Mouse (Mus musculus) monocyte, adult 5-6 weeks (primary cell): Measurements from ENCODE around the gene Dedd. TPM values are rescaled to one million over a fixed set of nuclear protein-coding genes. Genes with fewer than 3 reads are reported as not detected.
A peak's percentile ranks its signal among the peaks of the same experiment; 100 is the strongest.

Source experiments
- ATAC-seq: fragments of 153-309, 156-312 bp; replicated peaks from 2 replicates; pipeline ENCODE4 v1.8.0; 2017; ENCODE audit warnings: mild to moderate bottlenecking; ENCODE audit not compliant: low TSS enrichment, insufficient number of reproducible peaks, severe bottlenecking, poor library complexity, low FRiP score
- total RNA-seq: library from RNA; stranded (forward); fragments of 200-1000, 200-491, 200-594 nt; gene quantifications from 3 replicates; pipeline ENCODE4 v1.2.3, GENCODE M21; 2017

Dedd gene
- 9.8 to 12.6 TPM (median 11.4 TPM) in 3 replicates for total RNA-seq

DNA sequence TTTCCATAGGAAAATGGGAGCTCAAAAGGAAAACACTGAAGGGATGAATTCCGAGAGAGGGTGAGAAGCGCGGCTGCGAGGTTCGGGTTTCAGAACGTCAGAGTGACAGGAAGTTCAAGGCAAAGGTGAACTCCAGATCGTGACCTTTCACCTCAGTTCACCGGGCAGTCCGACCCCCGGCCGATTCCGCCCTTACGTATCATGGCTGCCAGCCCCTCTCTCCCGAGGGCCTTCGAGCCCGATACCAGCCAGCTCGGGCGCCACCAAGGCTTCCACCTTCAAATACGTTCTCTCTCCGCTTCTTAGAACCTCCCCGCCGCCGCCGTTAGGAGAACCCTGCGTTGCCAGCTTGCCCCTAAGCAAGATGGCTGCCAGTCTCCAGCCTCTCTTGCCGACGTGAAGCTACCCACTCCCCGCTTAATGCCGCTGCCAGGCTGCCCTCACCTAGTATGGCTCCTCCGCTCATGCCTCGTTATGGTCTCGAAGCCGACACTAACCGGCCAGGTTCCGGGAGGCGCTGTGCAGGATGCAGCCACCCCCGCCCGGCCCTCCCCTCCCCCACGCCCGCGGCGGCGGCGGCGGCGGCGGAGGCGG lies at the start of gene Dedd:
Dedd (plus strand) TSS at position 307 of the 594 bp plus-strand sequence.
- peak; percentile 97 for ATAC-seq

DNA sequence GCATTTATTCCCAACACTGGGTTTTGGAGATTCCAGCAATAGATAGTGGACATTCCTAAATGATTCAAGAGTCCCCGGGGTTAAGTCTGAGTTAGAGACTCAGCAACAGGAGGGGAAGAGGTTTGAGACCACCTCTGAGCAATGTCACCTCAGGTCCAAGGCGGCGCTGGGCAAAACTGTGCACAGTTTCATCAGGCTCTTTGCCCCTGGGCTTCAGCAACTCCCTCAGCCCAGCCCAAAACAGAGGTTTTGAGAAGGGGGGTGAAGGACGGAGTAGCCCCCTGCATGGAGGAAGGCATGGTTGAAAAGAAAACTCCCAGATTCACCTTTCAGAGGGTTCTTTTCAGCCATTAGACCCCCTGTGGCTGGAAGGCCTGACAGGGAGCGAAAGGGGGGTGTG lies 49.2 kb upstream of the Dedd start:
- ATAC-seq, result no peak

DNA sequence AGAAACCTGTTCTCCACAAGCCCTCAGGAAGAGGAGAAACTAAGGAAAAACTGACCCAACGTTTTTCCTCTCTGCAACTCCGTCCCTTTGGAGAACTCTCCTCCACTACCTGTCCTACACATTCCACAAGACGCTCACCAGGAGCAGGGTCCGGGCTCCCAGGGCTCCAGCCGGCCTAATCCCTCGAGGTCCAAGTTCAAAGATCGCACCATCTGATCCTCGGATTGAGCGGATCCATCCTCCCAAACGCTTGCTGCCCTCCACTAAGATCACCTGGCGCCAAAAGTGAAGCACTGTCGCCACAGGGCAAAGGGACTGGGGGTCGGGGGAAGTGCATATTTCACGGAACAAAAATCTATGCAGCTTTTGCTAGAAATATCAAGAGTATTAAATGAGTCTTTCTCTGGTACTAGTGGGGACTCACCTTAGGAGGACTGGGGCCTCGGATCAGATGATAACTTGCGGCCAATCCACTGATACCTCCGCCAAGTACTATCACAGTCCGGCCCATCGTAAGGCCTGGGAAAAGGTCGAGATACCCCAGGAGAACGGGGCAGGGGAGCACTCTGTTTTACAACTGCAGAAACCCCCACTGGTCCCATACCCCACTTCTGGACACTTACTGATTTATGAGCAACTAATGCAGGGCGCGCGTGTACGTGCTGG lies 48.6 kb upstream of the Dedd start:
- no peak for ATAC-seq

DNA sequence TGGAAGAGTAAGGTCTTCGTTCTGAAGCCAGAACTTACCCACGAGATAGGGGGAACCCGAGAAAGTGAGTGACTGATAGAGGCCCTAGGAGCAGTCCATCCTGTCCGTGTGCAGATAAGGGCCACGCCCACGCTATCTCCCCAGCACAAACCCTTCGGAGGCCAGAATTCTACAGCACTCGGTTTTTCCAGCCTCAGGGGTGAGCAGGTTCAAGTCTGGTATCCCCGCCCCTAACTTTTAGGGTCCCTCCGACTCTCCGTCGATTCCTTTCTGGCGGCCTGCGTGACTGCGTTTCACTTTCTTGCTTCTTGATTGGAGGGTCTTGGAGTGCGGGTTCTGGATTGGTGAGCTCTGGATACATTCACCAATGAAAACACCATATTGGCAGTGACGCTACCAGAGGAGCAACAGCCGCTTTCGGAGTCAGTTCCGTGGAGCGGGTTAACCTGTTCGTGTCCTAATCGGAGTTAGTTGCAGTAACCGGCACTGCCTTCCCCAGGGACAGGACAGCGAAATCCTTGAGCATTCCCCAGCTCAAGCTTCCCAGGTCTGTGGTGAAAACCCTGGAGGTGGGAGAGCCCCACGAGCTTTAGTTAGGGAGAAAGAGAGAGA lies 47.9 kb upstream of the Dedd start, which contains the start of gene Ppox:
Ppox (minus strand) TSS at position 271 of the 612 bp plus-strand sequence.
- peak; percentile 94 for ATAC-seq

DNA sequence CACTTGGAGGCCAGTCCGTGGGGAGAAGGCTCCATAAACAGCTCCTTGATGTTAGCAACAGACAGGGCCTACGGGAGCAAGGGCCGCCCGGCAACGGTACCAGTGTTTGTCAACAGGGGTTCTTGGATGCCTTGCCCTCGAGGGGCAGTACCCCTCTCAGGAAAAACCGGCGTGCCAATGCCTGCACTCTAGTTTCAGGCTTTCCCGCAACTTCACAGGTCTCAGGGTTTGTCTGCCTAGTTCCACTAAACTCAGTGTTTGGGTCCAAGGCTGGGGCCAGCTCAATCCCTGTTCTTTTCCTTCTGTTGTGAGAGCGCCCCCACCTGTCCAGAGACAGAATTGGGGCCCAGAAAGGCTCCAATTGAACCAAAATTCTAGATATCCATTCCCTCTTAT lies 47.4 kb upstream of the Dedd start:
- ATAC-seq, result peak; percentile 14

DNA sequence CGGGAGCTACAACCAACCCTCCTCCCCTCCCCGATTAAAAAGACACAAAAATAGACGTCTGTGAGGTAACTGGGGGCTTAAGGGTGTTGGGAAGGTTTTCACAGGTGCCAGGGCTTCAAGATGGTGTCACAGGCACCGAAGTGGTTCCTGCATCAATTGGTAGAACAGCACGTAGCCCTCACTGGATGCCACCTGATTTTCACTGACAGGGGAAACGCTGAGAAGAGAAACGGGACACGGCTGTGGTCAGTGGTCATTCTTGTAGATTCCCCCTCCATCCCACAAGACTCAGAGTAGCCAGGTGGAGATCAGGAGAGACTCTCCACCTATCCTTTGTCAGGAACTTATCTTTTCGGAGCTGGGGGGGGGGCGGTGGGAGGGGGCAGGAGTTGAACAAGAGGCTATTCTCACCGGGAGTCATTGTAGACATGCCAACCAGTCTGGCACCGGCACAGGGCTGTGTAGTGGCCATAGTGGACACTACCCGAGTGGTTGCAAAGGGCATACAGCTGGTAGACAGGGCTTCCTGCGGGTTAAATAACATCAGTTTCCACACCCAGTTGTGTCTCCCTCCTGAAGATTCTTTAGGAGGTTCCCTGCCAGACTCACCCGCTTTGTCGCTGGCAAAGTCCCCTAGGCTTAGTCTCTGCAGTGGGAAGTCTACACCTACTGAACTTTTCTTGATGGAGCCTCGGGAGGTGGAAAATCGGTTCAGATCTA lies 46.7 kb upstream of the Dedd start:
- no peak for ATAC-seq

DNA sequence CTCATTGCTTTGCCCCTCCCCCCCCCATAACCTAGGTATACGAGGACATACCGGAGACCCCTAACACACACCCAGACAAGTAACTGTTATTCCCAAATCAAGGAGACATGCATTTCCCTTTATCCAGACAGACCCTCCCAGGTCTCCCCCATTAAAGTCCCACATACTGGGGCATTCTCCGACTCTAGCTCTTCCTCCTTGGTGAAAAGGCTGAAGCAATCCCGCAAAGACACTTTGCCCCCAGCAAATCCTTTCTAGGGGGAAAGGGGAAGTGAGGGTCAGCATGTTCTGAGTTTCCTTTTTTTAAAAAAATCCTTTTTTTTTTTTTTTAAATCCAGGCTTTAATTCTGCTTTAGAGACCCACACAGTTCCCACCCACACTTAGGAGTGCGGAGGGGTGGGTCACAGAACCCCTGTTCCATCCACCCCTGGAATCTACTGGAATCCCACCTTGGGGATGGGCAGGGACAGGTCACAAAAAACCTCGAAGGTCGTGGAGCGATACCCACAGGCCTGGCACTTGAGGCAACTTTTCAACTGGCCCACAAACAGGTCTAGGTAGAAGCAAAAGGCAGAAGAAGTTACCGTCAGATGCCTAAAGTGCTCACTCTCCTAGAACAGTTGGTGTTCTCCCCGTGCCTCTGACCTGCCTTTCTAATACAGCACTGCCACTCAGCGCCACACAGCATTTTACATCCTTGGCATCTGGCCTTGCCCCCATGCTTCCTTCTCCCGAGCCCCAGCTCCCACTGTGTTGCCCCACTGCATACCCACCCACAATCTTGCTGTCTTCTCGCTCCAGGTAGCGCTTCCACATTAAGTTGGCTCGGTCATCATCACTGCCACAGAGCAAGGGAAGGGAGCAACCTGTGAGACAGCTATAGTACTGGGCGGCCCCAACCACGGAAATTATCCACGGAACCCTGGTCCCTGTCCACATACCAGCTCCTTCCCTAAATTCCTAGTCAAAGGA lies 45.5 kb upstream of the Dedd start:
- no peak for ATAC-seq

DNA sequence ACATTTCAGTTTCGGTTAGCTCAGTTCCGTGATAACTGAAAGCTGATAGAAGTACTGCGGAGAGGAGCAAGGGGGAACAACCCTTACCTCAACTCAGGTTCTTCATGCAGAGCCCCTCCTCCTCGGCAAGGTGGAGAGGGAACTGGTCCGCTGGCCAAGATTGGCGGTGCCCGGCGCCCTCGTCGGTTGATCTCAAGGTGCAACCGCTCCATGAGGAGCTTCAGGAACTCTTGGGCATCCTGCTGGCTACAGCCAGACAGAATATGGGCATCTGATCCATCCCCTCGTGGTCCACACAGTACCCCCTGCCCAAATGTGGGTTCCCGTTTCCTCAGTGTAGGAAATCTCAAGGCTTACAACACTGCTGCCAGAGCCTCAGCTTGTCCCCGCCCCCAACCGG lies 44.5 kb upstream of the Dedd start:
- ATAC-seq, result no peak

DNA sequence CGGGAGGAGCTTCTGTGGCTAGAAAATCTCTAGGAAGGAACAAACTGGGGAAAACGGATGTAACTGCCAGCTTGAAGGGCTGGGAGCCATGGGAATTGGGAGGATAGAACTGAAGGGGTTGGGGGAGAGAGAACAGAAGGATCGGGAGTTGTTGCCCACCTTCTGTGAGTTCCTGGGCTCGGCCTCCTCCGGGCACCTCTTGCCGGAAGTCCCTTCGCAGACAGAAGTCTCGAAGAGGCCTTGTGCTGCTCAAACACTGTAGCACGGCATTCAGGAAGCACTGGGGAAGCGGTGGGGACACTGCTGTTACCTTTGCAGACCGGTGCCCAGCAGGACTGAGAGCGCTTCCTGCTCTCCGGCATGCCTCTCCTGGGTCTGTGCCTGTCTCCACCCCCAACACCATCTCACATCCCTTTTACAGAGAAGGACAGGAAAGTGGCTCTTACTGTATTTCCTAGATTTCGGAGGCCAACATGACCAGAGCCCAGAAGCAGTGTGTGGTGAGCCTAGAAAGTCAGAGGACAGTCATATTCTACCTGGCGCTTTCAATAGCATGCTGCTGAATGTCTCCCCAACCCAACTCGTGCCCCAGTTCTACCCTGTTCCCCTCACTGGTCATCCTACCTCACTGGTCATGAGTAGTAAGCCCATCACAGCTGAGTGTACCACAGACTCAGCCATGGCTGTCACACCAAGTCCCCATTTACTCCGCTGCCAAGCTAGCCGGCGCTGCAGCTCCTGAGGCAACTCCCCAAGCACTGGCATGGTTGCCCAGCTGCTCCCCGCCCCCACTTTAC lies 43.7 kb upstream of the Dedd start:
- ATAC-seq, result no peak

DNA sequence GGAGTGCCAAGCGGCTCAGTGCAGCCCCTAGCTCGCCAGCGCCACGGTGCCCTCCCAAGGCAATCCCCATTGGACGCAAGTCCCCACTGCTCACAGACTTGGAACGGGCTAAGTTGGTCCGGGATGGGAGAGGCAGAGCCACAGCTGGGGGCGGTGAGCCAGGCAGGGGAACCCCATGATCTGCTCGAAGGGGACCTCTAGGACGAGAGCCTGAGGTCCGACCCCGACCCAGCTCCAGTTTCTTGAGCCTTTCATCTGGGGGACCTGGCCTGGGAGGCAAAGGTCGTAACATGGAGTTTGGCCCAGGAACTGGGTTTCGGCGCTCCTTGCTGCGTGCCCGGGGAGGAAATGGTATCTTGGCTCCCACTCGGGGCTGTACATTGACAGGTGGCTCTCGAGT lies 42.4 kb upstream of the Dedd start:
- ATAC-seq, result no peak

DNA sequence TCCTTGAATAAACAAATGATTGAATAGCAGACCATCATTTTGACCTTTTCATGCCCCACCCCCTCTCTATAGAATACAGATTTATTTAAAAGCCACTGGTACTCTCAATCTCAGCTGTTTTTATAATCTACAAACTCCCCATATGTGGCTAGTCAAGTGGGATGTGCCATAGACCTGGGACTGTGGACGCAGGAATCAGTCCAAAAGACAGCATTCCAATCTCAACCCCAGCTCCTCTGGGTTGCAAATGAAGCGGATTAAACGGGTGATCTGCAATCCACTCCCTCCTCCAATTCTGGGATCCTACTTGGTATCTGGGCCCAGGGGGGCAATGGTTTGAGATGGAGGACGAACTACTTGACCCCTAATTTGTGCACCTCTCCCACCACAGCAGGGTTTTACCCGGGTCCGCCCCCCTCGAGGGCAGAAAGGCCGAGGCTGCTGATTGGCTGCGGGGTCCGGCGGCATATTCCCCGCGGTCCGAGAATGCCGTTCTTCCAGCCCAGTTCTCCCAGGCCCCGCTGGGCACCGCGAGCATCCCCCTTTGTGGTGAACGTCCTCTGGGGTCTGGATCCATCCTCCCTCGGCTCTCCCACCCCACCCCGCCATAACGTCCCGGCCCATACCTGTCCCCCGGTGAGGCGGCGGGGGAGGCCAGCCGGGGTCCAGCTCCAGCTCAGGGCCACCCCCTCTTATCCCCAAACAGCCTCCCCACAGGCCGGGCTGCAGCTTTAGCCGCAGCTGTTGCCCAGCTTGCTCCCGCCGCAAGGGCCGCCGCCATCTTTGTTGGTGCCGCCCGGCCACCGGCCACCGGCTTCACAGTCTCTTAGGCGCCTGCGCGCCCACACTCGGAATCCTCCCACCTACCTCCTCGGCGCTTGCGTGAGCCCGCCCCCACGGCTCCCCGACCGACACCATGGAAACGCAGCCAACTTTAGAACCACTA lies 41.5 kb upstream of the Dedd start, which contains the start of gene Usp21:
Usp21 (minus strand) TSS at position 856 of the 946 bp plus-strand sequence.
- peak; percentile 79 for ATAC-seq

DNA sequence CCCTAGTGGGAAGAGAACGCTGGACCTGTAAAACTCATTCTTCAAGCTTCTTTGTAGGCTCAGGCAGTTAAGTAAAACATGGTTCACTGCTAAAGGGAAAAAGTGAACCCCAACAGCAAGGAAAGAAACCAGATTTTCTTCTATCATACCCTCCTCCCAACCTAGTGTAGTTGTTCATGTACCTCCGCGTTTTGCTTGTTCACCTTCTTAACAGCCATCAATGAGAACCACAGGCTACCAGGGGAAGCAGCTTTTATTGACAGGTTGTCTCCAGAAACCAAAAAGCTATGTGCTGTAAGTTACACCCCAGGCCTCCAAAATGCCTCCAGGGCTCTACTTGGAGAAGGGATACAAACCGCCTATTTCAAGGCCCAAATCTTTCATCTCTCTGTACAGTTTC lies 40.6 kb upstream of the Dedd start:
- ATAC-seq, result no peak

DNA sequence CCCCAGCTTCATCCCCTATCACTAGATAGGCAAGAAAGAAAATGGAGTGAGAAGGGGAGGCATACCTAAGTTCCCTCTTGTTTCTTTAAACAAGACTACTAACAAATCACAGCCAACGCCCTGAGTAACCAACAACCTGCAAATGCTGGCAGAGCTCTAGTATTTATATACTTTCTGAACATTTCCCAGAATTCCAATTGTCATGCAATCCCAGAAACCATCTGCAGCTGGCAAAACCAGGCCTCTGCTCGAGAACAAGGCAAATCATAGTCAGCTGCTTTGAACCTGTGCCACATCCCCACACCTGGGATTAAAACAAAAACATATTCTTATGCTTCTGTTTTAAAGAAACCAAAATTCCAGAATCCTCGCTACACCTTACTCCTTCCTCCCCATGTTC lies 35.6 kb upstream of the Dedd start:
- no peak for ATAC-seq

DNA sequence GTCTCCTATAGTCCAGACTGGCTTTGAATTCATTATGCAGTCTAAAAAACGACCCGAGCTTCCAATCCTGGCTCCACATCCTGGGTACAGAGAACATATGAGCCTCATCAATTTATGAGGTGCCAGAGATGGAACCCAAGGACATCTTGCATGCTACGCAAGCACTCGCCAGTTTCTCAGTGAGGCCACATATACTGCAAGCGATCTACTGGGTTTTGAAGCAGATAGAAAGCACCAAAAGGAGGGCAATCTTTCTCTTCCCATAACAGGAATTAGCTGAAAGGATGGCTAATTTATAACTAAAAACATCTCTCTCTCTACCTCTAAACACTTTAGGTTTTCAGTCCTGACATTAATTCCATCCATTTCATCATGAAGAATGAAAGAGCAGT lies 35.0 kb upstream of the Dedd start:
- no peak for ATAC-seq

DNA sequence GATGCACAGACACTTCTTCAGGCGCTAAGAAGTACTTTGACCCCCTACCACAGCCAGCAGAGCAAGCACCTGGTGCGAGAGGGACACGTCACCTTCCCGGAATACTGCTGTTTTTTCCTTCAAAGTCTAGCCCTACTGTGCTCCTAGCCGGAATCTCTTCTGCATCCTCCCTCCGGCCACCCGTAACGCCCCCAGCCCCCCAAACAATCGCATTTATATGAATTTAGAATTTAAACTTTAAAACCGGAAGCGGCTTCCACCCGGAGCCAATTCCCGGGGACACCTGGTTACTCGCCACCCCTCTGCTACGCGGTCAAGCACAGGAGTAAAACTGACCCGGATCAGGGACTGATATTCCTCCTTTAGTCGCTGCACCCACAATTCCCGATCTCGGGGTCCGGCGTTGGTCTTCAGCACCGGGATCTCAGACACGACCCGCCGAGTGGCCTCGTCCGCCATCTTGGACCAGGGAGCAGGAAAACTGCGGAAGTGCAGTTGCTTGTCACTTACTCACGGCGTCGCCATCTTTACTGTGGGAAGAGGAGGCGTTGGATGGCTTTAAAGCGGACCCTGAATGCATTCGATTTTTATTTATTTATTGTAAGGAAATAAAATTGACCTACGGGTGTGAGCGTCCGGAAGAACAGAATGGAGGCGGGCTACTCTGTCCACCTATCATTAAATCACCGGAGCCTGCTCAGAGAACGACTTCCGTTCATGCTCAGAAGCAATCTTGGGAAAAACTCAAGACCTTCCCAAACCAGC lies 34.5 kb upstream of the Dedd start, which contains the start of gene Ufc1:
Ufc1 (minus strand) TSS at position 727 of the 765 bp plus-strand sequence.
- ATAC-seq, result peak; percentile 95

DNA sequence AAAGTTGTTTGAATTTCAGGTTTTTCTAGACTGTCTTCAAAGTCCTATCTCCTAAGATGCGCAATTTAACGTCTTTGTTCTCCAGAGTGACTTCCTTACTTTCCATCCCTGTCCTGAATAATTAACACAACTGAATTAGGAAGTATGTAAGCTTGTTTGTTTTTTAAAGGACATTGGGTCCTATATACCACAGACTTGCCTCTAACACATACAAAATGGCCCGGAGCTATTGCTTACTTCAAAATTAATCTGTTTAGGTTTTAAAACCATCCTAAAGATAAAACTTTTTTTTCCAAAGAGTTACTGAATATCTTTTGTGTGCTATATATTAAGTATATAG lies 33.9 kb upstream of the Dedd start:
- no peak for ATAC-seq
